Mouse (Mus musculus) kidney, postnatal 25 days (tissue): Measurements from ENCODE around the gene Olfr922.

Source experiments
- DNase-seq, 2 experiments: peaks; one replicate each; pipeline ENCODE4 v3.0.0; 2021; ENCODE audit warnings: mixed read lengths in 2 of 2

Olfr922 gene

DNA sequence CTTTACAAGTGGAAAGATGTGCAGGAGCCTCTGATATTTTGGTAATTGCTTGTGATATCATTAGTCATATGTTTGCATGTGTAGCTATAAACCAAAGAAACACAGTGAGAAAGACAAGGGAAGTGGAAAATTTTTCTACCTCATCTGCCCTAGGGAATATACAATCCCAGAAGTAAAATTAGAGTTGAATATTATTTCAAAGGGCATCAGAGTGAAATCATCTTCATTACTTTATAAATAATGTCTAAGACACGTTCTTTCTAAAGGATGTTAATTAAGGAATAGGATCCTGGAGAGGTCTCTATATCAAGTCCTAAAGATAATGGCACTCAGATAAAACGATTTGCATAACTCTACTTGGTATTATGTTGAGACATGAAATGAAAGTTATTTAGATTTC is at the start of gene Olfr922:
Gene Olfr922 (plus strand): TSS at position 301 of the 400 bp plus-strand sequence.
- no peak for DNase-seq

DNA sequence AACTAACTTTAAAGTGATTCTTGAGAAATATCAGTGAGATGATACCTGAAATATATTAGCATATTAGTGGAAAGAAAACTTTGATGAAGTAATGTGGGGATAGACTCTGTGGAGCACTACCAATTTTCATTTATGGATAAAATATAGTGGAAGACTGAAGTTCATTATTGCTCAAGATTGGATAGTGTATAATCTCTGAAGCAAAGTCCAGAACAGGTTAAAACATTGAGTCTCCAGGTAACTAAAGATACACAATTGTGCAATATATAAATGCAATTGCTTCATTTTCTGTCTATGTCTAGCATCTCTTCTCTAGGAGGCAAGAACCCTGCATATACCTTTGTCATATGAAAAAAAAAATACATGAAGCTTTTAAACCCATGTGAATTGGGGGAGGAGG is 41.6 kb upstream of the Olfr922 start, which contains the start of gene Olfr921:
Gene Olfr921 (plus strand): TSS at position 301 of the 400 bp plus-strand sequence.
- DNase-seq, result no peak

GRCm38 (mm10) chr9:38792689-38793088 is 21.7 kb upstream of the Olfr922 start:
- DNase-seq, result no peak

DNA sequence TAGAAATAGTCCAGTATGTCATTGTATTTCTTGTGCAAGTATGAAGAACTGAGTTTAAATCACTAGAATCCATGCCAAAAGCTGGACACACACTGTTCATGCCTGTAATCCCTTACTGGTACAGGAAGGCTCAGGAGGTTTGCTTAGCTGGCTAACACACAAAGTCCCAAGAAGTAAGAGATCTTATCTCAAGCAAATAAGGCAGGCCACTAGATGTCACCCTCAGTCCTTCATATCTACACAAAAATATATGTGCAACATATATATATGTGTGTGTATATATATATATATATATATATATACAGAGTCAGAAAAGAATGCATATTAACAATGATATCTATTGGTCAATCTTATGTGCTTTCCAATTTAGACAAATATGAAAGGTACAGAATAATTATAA is 8.7 kb upstream of the Olfr922 start:
- DNase-seq, result no peak

GRCm38 (mm10) chr9:38815458-38815986 is 1.1 kb downstream of the Olfr922 start:
- DNase-seq, result no peak

- no peak for DNase-seq
These were observed 11.8 kb downstream of the Olfr922 start, which contains the start of gene Olfr923 for GRCm38 (mm10) chr9:38826245-38826644. Gene Olfr923 (plus strand): TSS chr9:38826545.

DNA sequence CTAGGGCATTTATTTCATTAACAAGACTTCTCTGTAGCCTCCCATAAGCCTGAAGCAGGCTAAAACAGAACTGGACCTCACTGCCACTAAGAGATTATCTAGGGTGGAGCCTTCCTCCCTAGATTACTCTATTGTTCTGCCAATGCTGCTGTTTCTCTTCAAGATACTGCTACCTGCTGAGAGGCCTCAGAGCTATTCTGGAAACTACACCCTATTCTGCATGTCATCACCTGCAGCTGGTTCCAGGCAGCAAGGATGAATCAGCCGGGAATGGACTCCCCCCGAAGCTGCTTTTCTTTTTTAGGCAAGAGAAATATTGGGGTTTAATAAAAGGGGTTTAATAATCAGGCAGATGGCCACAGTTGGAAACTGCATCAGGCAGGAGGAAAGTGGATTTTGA is 18.6 kb downstream of the Olfr922 start:
- DNase-seq, result no peak

DNA sequence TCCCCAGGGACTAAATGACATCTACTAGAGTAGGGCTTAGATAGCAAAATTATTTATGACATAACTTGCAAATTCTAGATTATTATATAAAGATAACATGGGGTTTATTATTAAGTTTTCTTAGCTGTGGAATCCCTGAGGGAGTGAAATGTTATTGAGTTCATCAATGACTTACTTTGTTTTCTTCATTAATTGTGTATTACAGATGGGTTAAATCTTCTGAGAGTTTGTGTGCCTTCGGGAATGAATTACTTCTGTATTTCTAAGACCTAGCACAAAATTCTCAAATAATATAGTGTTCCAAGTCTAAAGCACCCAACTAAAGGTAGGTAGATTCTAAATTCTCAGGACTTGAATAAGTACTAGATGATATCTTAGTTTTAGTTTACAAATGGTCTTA is 29.7 kb downstream of the Olfr922 start, which contains the start of gene Olfr924:
Gene Olfr924 (plus strand): TSS at position 301 of the 400 bp plus-strand sequence.
- DNase-seq, result no peak

DNA sequence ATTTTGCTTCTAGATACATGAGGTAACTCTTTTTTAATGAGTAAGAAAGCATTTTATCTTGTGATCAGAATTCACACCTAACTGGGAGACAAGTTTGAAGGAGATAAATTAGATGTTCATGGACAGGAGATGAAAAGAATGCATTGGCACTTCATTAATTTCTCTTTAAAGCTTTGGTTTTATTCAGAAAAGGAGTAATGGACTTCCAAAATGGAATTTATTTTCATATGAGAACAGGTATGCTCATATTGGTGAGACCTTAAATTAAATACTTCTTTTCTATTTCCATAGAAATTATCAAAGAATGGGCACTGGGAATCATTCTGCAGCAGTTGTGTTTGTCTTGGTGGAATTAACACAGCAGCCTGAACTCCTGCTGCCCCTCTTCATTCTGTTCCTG is 40.3 kb downstream of the Olfr922 start, which contains the start of gene Olfr26:
Gene Olfr26 (plus strand): TSS at position 301 of the 400 bp plus-strand sequence.
- DNase-seq, result no peak
